Mouse (Mus musculus) ES-Bruce4 (cell line): ENCODE results near the gene Klrc3.
"Not testable (repeated sequence)": the region's sequence is repeated elsewhere in the genome, so short reads cannot be mapped to it uniquely, and the experiment has no call there.

Experiments used
- CTCF ChIP-seq: IDR thresholded peaks from one replicate; pipeline ENCODE4 v1.8.1; 2011; ENCODE audit warnings: low read depth, low read length
- EP300 ChIP-seq: IDR thresholded peaks from 2 replicates; pipeline ENCODE4 v1.6.1; 2011; ENCODE audit warnings: low read depth, low read length; ENCODE audit not compliant: insufficient read depth
- POLR2A ChIP-seq: IDR thresholded peaks from one replicate; pipeline ENCODE4 v1.8.1; 2011; ENCODE audit warnings: low read length; ENCODE audit not compliant: insufficient read depth

GRCm38 (mm10) chr6:129691436-129691835 is 48.3 kb upstream of the Klrc3 start:
- not testable (repeated sequence) for TF ChIP-seq CTCF, POLR2A, EP300
